Mouse (Mus musculus): ENCODE measurements around the gene Sectm1a. TPM values are rescaled to one million over a fixed set of nuclear protein-coding genes. Genes with fewer than 3 reads are reported as not detected.
A peak's percentile ranks its signal among the peaks of the same experiment; 100 is the strongest.

The Sectm1a gene
- polyA plus RNA-seq, 1 experiment from 2014 or later, result not detected

GRCm38 (mm10) chr11:121038366-121039240 lies 42.4 kb downstream of the Sectm1a start:
- H3K4me1 ChIP-seq, result no peaks in the 10 kb centered on the region
- no peak overlapping the region for H3K4me2 ChIP-seq
- no peak overlapping the region for H3K4me3 ChIP-seq
- H3K36me3 ChIP-seq (replicated peaks), result no peaks in the 10 kb centered on the region
- H3K27ac ChIP-seq, result no peak overlapping the region
- H3K9ac ChIP-seq, result no peak overlapping the region
- WGBS, result 90% methylated on average over 11 of the region's 11 CpGs
- ATAC-seq (replicated peaks), result no peak
- H3K9me3 ChIP-seq, result no peaks in the 10 kb centered on the region
- H3K27me3 ChIP-seq (replicated peaks), result no peaks in the 10 kb centered on the region

- no peak overlapping the region for H3K27ac ChIP-seq
- no peaks in the 10 kb centered on the region for H3K36me3 ChIP-seq (replicated peaks)
- H3K9me3 ChIP-seq, result no peaks in the 10 kb centered on the region
- H3K4me3 ChIP-seq, result no peak overlapping the region
- WGBS, result 90% methylated on average over 5 of the region's 5 CpGs
- H3K4me1 ChIP-seq, result no peaks in the 10 kb centered on the region
- no peak for ATAC-seq (replicated peaks)
- H3K9ac ChIP-seq, result no peak overlapping the region
- H3K27me3 ChIP-seq (replicated peaks), result no peaks in the 10 kb centered on the region
- no peak overlapping the region for H3K4me2 ChIP-seq
Measured at GRCm38 (mm10) chr11:121033118-121033517, 47.9 kb downstream of the Sectm1a start.

- ATAC-seq (replicated peaks), result no peak
- Histone ChIP-seq H3K27me3 (replicated peaks) (no peaks in the 10 kb centered on the region), H3K4me1 (no peaks in the 10 kb centered on the region), H3K4me3 (no peak overlapping the region), H3K9me3 (no peaks in the 10 kb centered on the region), H3K36me3 (replicated peaks) (no peaks in the 10 kb centered on the region), H3K4me2 (no peak overlapping the region), H3K27ac (no peak overlapping the region), H3K9ac (no peak overlapping the region)
- 85% methylated on average over 7 of the region's 7 CpGs for WGBS
Measured at GRCm38 (mm10) chr11:121027259-121027658, 53.8 kb downstream of the Sectm1a start.

DNA sequence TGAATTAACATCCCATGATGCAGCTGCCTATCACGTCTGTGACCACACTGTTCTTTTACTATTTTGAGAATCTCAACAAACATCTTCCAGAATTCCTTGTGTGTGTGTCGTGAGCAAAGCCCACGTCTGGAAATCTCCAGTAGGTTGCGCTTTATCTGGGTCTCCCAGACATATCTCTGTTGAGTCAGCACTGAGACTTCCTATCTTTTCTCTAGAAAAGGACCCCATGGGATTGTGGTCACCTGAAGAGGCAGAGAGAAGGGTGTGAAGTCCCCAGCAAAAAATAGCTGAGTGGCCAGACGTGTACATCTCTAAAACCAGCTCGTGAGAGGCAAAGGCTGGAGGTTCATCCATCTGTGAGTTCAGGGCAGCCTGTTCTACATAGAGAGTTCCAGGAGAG lies 56.9 kb downstream of the Sectm1a start:
- ATAC-seq (replicated peaks), result no peak
- no peaks in the 10 kb centered on the region for H3K27me3 ChIP-seq (replicated peaks)
- no peak overlapping the region for H3K4me2 ChIP-seq
- H3K9me3 ChIP-seq, result no peaks in the 10 kb centered on the region
- no peaks in the 10 kb centered on the region for H3K4me1 ChIP-seq
- 69% methylated on average over 6 of the region's 6 CpGs for WGBS
- no peak overlapping the region for H3K27ac ChIP-seq
- H3K36me3 ChIP-seq (replicated peaks), result no peaks in the 10 kb centered on the region
- H3K9ac ChIP-seq, result no peak overlapping the region
- H3K4me3 ChIP-seq, result no peak overlapping the region

- H3K4me2 ChIP-seq, result no peak overlapping the region
- no peaks in the 10 kb centered on the region for H3K4me1 ChIP-seq
- no peak for ATAC-seq (replicated peaks)
- 84% methylated on average over 5 of the region's 5 CpGs for WGBS
- H3K27me3 ChIP-seq (replicated peaks), result no peaks in the 10 kb centered on the region
- no peak overlapping the region for H3K4me3 ChIP-seq
- H3K27ac ChIP-seq, result no peak overlapping the region
- no peaks in the 10 kb centered on the region for H3K36me3 ChIP-seq (replicated peaks)
- H3K9me3 ChIP-seq, result no peaks in the 10 kb centered on the region
- no peak overlapping the region for H3K9ac ChIP-seq
Measured at GRCm38 (mm10) chr11:121019501-121019900, 61.5 kb downstream of the Sectm1a start.

DNA sequence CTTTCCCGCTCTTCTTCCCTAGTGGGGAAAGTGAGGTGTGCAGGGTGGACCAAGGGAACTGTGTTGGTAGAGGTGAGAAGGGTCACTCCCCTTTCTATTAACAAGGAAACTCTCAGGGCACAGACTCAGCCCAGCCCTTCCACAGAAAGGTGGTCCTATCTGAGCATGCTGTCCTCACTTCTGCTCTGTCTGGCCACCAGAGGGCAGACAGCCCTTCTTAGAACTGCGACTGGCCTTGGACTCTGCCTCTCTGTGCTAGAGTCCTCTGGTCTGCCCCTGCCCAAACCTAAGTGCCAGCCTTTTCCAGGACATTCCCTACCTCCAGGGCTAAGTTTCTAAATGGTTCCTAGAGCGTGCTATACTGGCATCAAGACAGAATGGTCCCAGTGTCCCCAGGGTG lies 63.3 kb downstream of the Sectm1a start:
- Histone ChIP-seq H3K9me3 (no peaks in the 10 kb centered on the region), H3K4me1 (no peaks in the 10 kb centered on the region), H3K27me3 (replicated peaks) (no peaks in the 10 kb centered on the region), H3K36me3 (replicated peaks) (no peaks in the 10 kb centered on the region), H3K27ac (no peak overlapping the region), H3K9ac (no peak overlapping the region), H3K4me2 (no peak overlapping the region), H3K4me3 (no peak overlapping the region)
- 41% methylated on average over 3 of the region's 3 CpGs for WGBS
- 0 out of 2 replicates have a peak, but pooled peaks have one; percentile 74 for ATAC-seq (replicated peaks)

Other genes with a start within 250 kb of the Sectm1a start
- gene Ccdc57, start 148.3 kb downstream of the Sectm1a start, polyA plus RNA-seq (2015; fragmentation: Nextera tagmentation; extraction: Ambion mirVana), result 7.4 and 8.2 TPM in 2 replicates
- gene Slc16a3, start 132.7 kb downstream of the Sectm1a start, polyA plus RNA-seq (2015; fragmentation: Nextera tagmentation; extraction: Ambion mirVana), result 8.4 and 10.4 TPM in 2 replicates
- gene Csnk1d, start 89.9 kb downstream of the Sectm1a start, polyA plus RNA-seq (2015; fragmentation: Nextera tagmentation; extraction: Ambion mirVana), result 173 and 176 TPM in 2 replicates
- gene Cd7, start 41.8 kb downstream of the Sectm1a start, polyA plus RNA-seq (2015; fragmentation: Nextera tagmentation; extraction: Ambion mirVana), result not detected in 2 replicates
- gene Sectm1b, start 17.7 kb downstream of the Sectm1a start, polyA plus RNA-seq (2015; fragmentation: Nextera tagmentation; extraction: Ambion mirVana), result not detected in 2 replicates
- not detected in 2 replicates for gene Tex19.2, start 37.5 kb upstream of the Sectm1a start, polyA plus RNA-seq (2015; fragmentation: Nextera tagmentation; extraction: Ambion mirVana)
- not detected in 2 replicates for gene Tex19.1, start 64.9 kb upstream of the Sectm1a start, polyA plus RNA-seq (2015; fragmentation: Nextera tagmentation; extraction: Ambion mirVana)
- gene Uts2r, start 79.1 kb upstream of the Sectm1a start, polyA plus RNA-seq (2015; fragmentation: Nextera tagmentation; extraction: Ambion mirVana), result 0.76 and 1.0 TPM in 2 replicates
- 33.7 and 34.6 TPM in 2 replicates for gene Hexdc, start 123.2 kb upstream of the Sectm1a start, polyA plus RNA-seq (2015; fragmentation: Nextera tagmentation; extraction: Ambion mirVana)
- gene Ogfod3, start 123.5 kb upstream of the Sectm1a start, polyA plus RNA-seq (2015; fragmentation: Nextera tagmentation; extraction: Ambion mirVana), result 22.4 and 26.6 TPM in 2 replicates
- 38.4 and 41.4 TPM in 2 replicates for gene Cybc1, start 148.1 kb upstream of the Sectm1a start, polyA plus RNA-seq (2015; fragmentation: Nextera tagmentation; extraction: Ambion mirVana)
- gene Narf, start 156.0 kb upstream of the Sectm1a start, polyA plus RNA-seq (2015; fragmentation: Nextera tagmentation; extraction: Ambion mirVana), result 101 and 106 TPM in 2 replicates
- gene Foxk2, start 178.8 kb upstream of the Sectm1a start, polyA plus RNA-seq (2015; fragmentation: Nextera tagmentation; extraction: Ambion mirVana), result 14.3 and 17.1 TPM in 2 replicates

Measured in midbrain, embryonic 15.5 days (tissue).